Mouse (Mus musculus): ENCODE results near the gene Tor1b. TPM values are rescaled to one million over a fixed set of nuclear protein-coding genes. Genes with fewer than 3 reads are reported as not detected.
A peak's percentile ranks its signal among the peaks of the same experiment; 100 is the strongest.

The Tor1b gene
- polyA plus RNA-seq, 1 experiment from 2014 or later: 23.3 TPM

DNA sequence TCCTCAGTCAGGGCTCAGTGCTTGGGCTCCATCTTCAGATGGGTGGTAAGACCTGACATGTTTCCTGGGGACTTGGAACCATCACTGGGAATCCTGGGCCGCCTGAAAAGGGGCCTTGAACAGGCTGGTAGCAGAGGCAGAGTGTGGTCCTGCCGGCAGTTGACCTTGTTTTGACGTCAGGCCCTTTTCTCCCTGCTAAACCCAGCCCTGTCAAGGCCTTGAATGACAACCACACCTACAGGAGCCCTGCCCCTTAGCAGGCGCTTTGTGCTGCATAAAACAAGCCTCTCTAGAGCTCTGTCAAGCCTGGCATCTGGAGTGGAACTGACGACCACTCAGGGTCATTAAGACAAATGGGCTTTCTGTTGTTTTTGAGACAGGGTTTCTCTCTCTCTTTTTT lies 7.1 kb downstream of the Tor1b start:
- H3K36me3 ChIP-seq: peaks cover 100% of the 10 kb centered on the region
- peaks cover 19% of the 10 kb centered on the region for H3K4me1 ChIP-seq
- H3K9me3 ChIP-seq: no peaks in the 10 kb centered on the region
- no peak overlapping the region for H3K27ac ChIP-seq (replicated peaks)
- no peak overlapping the region for H3K4me3 ChIP-seq
- ATAC-seq (ENCODE audit: extremely low read depth, insufficient number of reproducible peaks, low FRiP score, low TSS enrichment): no peak
- H3K9ac ChIP-seq: no peak overlapping the region
- WGBS: 37% methylated on average over 5 of the region's 5 CpGs
- no peak overlapping the region for H3K4me2 ChIP-seq
- no peaks in the 10 kb centered on the region for H3K27me3 ChIP-seq (replicated peaks)

DNA sequence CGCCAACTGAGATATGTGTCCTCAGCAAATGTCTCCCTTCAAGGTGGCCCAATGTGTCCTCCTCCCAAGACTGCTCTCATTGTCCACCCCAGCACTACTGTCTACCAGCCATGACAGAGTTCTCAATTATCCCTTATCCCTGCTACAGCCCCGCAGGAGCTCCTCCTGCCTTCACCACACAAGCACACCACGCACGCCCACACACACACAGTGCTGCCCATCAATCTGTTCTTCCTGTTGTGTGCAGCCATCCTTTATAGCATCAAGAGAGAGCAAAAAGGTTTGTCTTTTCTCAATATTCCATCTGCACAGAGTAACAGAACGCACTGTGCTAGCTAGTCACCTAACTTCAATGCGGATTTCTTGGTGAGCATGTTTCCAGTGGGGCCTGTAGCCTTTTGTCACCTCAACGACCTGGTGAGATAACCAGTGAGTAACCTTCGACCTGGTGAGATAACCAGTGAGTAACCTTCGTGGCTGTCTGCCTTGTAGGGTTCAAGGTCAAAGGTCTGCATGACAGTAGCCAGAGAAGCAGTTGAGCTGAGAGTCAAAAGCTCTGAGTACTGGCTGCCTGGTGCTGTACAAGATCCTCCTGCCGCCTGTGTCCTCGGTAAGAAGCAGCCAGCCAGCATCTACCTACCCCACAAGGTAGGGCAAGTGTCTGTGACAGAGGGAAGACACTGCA lies 10.0 kb downstream of the Tor1b start:
- no peaks in the 10 kb centered on the region for H3K27me3 ChIP-seq (replicated peaks)
- H3K9ac ChIP-seq: no peak overlapping the region
- no peak overlapping the region for H3K27ac ChIP-seq (replicated peaks)
- no peak overlapping the region for H3K4me3 ChIP-seq
- no peak for ATAC-seq (ENCODE audit: extremely low read depth, insufficient number of reproducible peaks, low FRiP score, low TSS enrichment)
- no peak overlapping the region for H3K4me2 ChIP-seq
- peaks cover 87% of the 10 kb centered on the region for H3K36me3 ChIP-seq
- peaks cover 29% of the 10 kb centered on the region for H3K4me1 ChIP-seq
- 69% methylated on average over 11 of the region's 11 CpGs for WGBS
- no peaks in the 10 kb centered on the region for H3K9me3 ChIP-seq

DNA sequence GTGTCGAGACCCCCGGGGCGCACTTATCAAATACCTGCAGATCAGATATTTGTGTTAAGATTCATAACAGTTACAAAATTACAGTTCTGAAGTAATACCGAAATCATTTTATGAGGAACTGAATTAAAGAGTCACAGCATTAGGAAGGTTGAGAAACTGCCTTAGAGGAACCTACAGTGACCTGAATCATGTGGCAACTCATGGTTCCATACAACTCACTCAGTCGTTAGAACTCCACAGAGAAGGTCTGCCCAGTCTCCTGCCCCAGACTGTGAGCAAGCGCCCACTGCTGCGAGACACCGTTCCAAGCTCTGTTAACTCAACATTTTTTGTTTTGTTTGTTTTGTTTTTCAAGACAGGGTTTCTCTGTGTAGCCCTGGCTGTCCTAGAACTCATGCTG lies 12.9 kb downstream of the Tor1b start:
- H3K9ac ChIP-seq: no peak overlapping the region
- no peak overlapping the region for H3K27ac ChIP-seq (replicated peaks)
- no peak overlapping the region for H3K4me2 ChIP-seq
- WGBS: 92% methylated on average over 8 of the region's 8 CpGs
- H3K4me1 ChIP-seq: peaks cover 29% of the 10 kb centered on the region
- no peak for ATAC-seq (ENCODE audit: extremely low read depth, insufficient number of reproducible peaks, low FRiP score, low TSS enrichment)
- peaks cover 3% of the 10 kb centered on the region; the same call in 1 of the 2 replicates for H3K9me3 ChIP-seq
- no peak overlapping the region for H3K4me3 ChIP-seq
- H3K27me3 ChIP-seq (replicated peaks): no peaks in the 10 kb centered on the region
- peaks cover 69% of the 10 kb centered on the region for H3K36me3 ChIP-seq

DNA sequence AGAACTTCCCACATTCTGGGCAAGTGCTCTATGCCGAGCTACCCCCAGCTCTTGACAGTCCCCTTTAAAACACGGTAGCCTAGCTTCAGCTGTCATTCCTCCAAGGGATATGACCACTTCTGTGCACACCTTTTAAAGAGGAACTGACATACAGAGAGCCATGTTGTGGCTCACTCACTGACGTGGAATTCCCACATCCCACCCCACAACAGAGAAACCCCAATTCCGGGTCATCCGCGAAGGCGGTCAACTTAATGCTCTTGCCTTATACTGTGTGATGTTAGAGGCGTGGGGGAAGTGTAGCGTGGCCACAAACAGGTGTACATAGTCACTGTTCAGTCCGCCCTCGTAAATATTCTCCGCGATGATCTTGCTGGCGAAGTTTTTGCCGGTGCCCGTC lies 14.1 kb downstream of the Tor1b start:
- no peaks in the 10 kb centered on the region for H3K27me3 ChIP-seq (replicated peaks)
- peak overlapping the region; percentile 100 for H3K4me3 ChIP-seq
- H3K9me3 ChIP-seq: peaks cover 3% of the 10 kb centered on the region; the same call in 1 of the 2 replicates
- 0 out of 2 replicates have a peak overlapping the region, but pooled peaks have one; percentile 78 for H3K27ac ChIP-seq (replicated peaks)
- H3K4me1 ChIP-seq: peaks cover 29% of the 10 kb centered on the region
- H3K9ac ChIP-seq: peak overlapping the region; percentile 96
- peak overlapping the region; percentile 99 for H3K4me2 ChIP-seq
- WGBS: 20% methylated on average over 16 of the region's 16 CpGs
- no peak for ATAC-seq (ENCODE audit: extremely low read depth, insufficient number of reproducible peaks, low FRiP score, low TSS enrichment)
- peaks cover 65% of the 10 kb centered on the region for H3K36me3 ChIP-seq

DNA sequence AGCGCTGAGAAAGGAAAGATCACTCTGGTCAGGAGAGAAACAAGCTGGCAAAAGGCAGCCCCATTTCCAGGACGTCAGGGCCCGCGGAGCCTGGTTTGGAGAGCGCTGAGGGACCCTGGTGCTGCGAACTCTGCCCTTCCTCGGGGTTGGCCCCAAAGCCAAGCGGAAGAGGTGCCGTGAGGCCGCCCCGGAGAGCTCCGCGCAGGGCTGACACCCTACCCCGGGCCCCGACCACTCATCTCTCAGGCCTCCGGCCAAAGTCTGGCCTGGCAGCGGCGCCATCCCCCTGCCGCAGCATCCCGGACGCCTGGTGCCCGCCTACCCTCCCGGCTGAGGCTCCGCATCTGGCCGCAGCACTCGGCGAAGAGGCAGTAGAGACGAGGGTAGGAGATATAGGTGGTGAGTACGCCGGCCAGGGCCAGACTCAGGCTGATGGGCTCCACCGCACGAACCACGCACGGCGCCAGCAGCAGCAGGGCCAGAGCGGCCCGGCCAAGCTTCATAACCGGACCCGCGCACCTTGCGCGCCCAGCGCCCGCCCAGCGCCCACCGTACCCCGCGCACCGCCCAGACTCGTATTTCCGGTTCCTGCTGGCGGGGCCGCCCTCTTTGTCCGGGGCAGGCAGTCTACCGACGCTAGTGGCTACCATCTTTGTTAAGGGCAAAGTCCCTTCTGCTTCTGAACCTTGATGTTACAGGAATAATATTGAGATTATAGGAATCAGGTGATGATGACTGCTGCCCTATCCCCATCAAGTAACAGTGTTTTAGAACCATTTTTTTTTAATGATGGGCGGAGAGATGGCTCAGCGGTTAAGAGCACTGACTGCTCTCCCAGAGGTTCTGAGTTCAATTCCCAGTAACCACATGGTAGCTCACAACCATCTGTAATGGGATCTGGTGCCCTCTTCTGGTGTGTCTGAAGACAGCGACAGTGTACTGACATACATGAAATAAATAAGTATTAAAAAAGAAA lies 14.9 kb downstream of the Tor1b start, which contains the start of gene Tor1a:
Gene Tor1a, minus strand, starts transcription at position 582 of the 976 bp plus-strand sequence.
- Histone ChIP-seq H3K27me3 (replicated peaks) (no peaks in the 10 kb centered on the region), H3K4me3 (peak within 1 kb of the TSS; percentile 100), H3K9ac (peak within 1 kb of the TSS; percentile 96), H3K27ac (replicated peaks) (peak within 1 kb of the TSS; percentile 78), H3K9me3 (peaks cover 3% of the 10 kb centered on the region; the same call in 1 of the 2 replicates), H3K4me2 (peak within 1 kb of the TSS; percentile 99), H3K36me3 (peaks cover 61% of the 10 kb centered on the region), H3K4me1 (peaks cover 29% of the 10 kb centered on the region)
- WGBS: 2% methylated on average over 59 of the region's 59 CpGs
- ATAC-seq (ENCODE audit: extremely low read depth, insufficient number of reproducible peaks, low FRiP score, low TSS enrichment): peak; percentile 83

DNA sequence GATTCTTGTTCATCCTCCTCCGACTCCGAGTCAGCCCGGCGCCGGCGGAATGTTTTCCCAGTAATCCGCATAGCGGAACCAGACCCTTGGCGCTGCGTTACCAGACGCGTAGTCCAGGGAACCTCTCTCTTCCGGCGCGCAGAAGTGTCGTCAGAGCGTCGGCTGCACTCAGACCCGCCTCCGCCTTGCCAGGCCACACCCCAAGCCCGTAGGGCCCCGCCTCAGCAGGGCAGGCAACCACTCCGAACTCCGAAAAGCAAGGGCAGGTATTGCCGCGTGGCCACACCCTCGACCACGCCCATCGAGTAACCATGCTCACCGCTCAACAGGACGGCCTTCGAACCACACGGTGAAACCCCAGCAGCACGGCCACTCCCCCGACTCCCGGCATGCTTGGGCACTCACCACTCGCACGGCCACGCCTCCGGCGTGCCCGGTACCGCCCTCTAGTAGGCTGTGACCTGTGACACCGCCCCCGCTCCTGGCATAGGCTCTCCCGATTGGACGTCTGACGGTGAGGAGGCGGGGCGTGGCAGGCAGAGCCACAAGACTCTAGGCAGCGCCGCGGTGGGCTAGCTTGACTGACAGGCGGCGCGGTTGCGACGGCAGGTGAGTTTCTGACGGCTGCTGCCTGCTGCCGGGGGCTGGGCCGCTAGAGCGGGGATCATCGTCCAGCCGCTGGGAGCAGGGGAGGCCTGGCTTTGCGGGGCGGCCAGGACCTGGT lies 29.2 kb downstream of the Tor1b start, which contains the start of the genes BC005624 and Usp20:
Gene BC005624, minus strand, starts transcription at position 412 of the 724 bp plus-strand sequence.
Gene Usp20, plus strand, starts transcription at position 490 of the 724 bp plus-strand sequence.
- peak within 1 kb of the TSS; percentile 73 for H3K27ac ChIP-seq (replicated peaks)
- under 1% methylated on average over 66 of the region's 66 CpGs for WGBS

DNA sequence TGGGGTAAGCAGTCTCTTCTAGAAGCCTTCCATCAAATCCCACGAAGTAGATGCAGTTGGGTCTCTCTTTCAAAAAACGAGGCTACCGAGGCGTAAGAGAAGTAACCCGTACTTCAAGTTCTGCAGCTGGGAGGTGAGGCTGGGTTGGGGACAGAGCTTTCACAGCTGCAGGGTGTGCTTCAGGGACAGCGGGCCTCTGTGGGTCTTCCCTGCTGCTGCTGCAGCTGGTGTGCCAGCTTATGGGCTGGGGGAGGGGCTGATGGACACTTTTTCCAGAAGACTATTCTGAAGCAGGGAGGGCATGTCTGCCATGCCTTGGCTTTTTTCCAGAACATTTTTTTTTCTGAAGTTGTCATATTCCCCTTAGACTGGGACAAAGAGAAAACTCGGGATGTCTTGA lies 30.3 kb downstream of the Tor1b start:
- WGBS: 46% methylated on average over 7 of the region's 7 CpGs
- H3K27ac ChIP-seq (replicated peaks): peak overlapping the region; percentile 73; the same call in 1 of the 2 replicates
- H3K9me3 ChIP-seq: no peaks in the 10 kb centered on the region
- peak overlapping the region; percentile 84 for H3K4me3 ChIP-seq
- H3K27me3 ChIP-seq (replicated peaks): no peaks in the 10 kb centered on the region
- H3K36me3 ChIP-seq: peaks cover 23% of the 10 kb centered on the region
- H3K4me2 ChIP-seq: peak overlapping the region; percentile 88
- peak overlapping the region; percentile 88 for H3K9ac ChIP-seq
- peaks cover 45% of the 10 kb centered on the region for H3K4me1 ChIP-seq
- no peak for ATAC-seq (ENCODE audit: extremely low read depth, insufficient number of reproducible peaks, low FRiP score, low TSS enrichment)

More for the DNA sequence above, 29.2 kb downstream of the Tor1b start, which contains the start of the genes BC005624 and Usp20:
- no peaks in the 10 kb centered on the region for H3K27me3 ChIP-seq (replicated peaks)
- H3K9ac ChIP-seq: peak within 1 kb of the TSS; percentile 88
- H3K36me3 ChIP-seq: peaks cover 33% of the 10 kb centered on the region
- ATAC-seq (ENCODE audit: extremely low read depth, insufficient number of reproducible peaks, low FRiP score, low TSS enrichment): peak; percentile 98
- peaks cover 40% of the 10 kb centered on the region for H3K4me1 ChIP-seq
- no peaks in the 10 kb centered on the region for H3K9me3 ChIP-seq
- H3K4me2 ChIP-seq: peak within 1 kb of the TSS; percentile 88
- peak within 1 kb of the TSS; percentile 84 for H3K4me3 ChIP-seq

DNA sequence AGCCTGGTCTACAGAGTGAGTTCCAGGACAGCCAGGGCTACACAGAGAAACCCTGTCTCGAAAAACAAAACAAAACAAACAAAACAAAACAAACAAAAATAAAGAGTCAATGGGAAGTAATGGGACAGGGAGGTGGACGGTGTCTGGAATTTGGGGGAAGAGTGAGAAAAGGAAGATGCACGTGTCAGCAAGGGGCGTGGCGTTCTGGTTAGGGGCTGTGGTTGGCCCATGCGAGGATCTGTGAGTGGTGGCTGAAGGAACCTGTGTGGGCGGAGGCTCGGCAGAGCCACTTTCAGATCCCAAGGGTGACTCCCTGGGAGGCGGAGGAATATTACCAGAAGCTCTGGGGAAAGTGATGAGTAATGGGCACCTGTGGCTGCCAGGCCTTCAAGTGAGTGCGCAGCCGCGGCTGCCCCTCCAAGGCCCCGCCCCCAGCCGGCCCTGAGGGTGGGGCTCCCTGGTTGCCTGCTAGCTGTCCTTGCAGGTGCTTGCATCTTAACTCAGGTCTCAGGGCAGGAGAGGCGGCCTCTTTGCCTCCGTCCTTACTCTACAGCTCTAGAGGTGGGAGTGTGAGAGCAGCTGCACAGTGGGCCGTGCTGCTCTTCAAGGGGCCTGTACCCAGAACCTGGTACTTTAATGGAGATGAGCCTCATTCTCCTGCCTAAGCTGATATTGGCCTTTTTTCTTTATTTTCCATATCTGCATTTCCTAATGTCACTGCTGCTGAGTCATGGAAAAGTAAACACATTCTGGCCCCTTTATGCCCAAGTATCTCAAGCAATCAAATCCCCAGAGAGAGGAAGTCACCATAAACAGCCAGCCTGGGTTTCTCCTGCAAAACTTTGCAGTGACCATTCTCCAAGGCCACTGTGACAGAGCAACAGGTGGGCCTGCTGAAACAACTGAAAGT lies 32.6 kb downstream of the Tor1b start:
- peaks cover 45% of the 10 kb centered on the region for H3K4me1 ChIP-seq
- peak overlapping the region; percentile 24; the same call in 1 of the 2 replicates for H3K9ac ChIP-seq
- no peaks in the 10 kb centered on the region for H3K9me3 ChIP-seq
- peak overlapping the region; percentile 46 for H3K4me2 ChIP-seq
- no peaks in the 10 kb centered on the region for H3K27me3 ChIP-seq (replicated peaks)
- WGBS: 25% methylated on average over 17 of the region's 17 CpGs
- peak; percentile 14 for ATAC-seq (ENCODE audit: extremely low read depth, insufficient number of reproducible peaks, low FRiP score, low TSS enrichment)
- H3K4me3 ChIP-seq: peak overlapping the region; percentile 16; the same call in 1 of the 2 replicates
- 0 out of 2 replicates have a peak overlapping the region, but pooled peaks have one; percentile 12 for H3K27ac ChIP-seq (replicated peaks)
- H3K36me3 ChIP-seq: peaks cover 6% of the 10 kb centered on the region; the same call in 1 of the 2 replicates

DNA sequence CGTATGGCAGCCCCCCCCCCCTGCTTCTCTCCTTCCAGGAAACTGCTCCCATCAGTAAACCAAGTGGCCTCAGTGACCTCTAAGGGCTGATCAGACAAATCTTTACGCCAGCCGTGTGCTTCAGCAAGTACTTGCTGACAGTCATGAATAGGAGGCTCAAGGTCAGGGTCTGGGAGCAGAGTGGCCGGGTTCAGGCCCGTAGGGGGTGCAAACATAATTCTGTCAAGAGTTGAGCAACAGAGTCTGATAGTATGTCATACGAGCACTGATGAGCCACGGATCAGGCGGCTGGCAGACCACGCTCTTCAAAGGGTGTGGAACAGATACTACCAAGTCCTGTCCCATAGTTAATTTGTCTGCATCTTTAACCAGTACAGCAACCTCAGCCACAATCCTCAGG lies 37.5 kb downstream of the Tor1b start:
- Histone ChIP-seq H3K4me2 (no peak overlapping the region), H3K9me3 (no peaks in the 10 kb centered on the region), H3K36me3 (peaks cover 6% of the 10 kb centered on the region; the same call in 1 of the 2 replicates), H3K4me1 (peaks cover 24% of the 10 kb centered on the region), H3K27me3 (replicated peaks) (no peaks in the 10 kb centered on the region), H3K27ac (replicated peaks) (no peak overlapping the region), H3K4me3 (no peak overlapping the region), H3K9ac (no peak overlapping the region)
- WGBS: 68% methylated on average over 9 of the region's 9 CpGs
- ATAC-seq (ENCODE audit: extremely low read depth, insufficient number of reproducible peaks, low FRiP score, low TSS enrichment): no peak

DNA sequence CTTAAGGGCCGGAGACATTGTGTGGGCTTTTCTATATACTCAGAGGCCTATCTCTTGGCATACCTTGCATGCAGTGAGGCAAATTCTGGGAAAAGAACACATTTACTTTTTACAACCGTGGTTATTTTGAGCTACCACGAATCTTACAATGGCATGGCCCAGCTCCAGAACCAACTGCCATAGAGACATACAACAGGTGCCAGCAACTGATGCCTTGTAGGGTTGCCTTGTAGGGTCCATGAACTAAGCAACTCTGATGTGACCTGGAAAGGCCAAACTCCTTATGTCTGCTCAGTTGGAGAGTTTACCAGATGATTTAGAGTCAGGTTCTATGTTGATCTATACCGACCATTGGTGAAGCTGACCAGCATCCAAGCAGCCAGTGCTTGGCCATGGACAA lies 42.1 kb downstream of the Tor1b start:
- H3K9me3 ChIP-seq: no peaks in the 10 kb centered on the region
- H3K27ac ChIP-seq (replicated peaks): peak overlapping the region; percentile 87
- no peak overlapping the region for H3K9ac ChIP-seq
- 93% methylated on average over 4 of the region's 4 CpGs for WGBS
- H3K4me1 ChIP-seq: peaks cover 29% of the 10 kb centered on the region
- peaks cover 16% of the 10 kb centered on the region for H3K36me3 ChIP-seq
- H3K4me2 ChIP-seq: 0 out of 2 replicates have a peak overlapping the region, but pooled peaks have one; percentile 71
- ATAC-seq (ENCODE audit: extremely low read depth, insufficient number of reproducible peaks, low FRiP score, low TSS enrichment): no peak
- no peak overlapping the region for H3K4me3 ChIP-seq
- no peaks in the 10 kb centered on the region for H3K27me3 ChIP-seq (replicated peaks)

Data from heart, embryonic 13.5 days (tissue).